Mouse (Mus musculus): ENCODE results near the gene Prpsap1. TPM values are rescaled to one million over a fixed set of nuclear protein-coding genes. Genes with fewer than 3 reads are reported as not detected.
A peak's percentile ranks its signal among the peaks of the same experiment; 100 is the strongest.
"Not testable (repeated sequence)": the region's sequence is repeated elsewhere in the genome, so short reads cannot be mapped to it uniquely, and the experiment has no call there.

Prpsap1 gene
- polyA plus RNA-seq, 1 experiment from 2014 or later = 45.1 TPM

DNA sequence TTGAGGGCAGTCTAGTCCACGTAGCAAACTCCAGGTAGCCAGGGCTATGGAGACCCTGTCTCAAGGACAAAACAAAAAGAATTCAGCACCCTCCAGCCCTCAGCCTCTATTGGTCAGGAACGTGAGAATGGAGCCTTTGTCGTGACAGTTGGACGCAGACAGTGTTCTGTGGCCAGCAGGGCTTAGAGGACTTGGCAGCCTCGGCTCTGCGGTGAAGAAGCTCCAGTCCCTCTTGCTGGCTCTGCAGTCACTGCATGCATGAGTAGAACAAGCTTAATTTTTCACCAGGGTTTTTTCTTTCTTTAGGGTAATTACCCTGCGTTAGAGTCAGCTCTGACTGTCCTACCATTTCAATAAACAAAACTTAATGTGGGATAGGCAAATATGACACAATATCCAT is 12.2 kb downstream of the Prpsap1 start:
- H3K9ac ChIP-seq = no peak overlapping the region
- ATAC-seq (ENCODE audit: insufficient read depth) = no peak
- no peak overlapping the region for H3K27ac ChIP-seq (replicated peaks)
- H3K36me3 ChIP-seq (replicated peaks) = peaks cover 88% of the 10 kb centered on the region
- H3K4me2 ChIP-seq = no peak overlapping the region
- no peaks in the 10 kb centered on the region for H3K27me3 ChIP-seq
- 77% methylated on average over 7 of the region's 7 CpGs for WGBS (ENCODE audit: insufficient replicate concordance)
- no peak overlapping the region for H3K4me3 ChIP-seq (replicated peaks)
- H3K4me1 ChIP-seq (replicated peaks) = peaks cover 11% of the 10 kb centered on the region
- H3K9me3 ChIP-seq (replicated peaks) = no peaks in the 10 kb centered on the region

DNA sequence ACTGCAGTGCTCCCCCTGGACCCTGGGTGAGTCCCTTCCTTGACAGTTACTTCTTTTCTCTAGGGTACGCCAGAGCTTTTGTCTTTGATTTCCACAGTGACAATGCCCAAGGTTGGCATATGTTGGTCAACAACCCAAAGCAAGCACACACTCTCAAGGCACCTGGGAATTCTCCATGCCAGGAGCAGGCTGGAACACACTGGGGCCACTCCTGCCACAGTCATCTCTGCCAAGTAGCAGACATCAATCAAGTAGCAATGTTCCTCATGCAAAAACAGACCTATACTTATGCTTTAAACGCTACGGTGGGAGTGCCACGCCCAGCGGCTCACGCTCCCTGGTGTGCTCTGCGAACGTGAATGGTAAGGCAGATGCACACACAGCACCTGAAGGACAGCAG is 13.0 kb downstream of the Prpsap1 start:
- 81% methylated on average over 8 of the region's 8 CpGs for WGBS (ENCODE audit: insufficient replicate concordance)
- Histone ChIP-seq H3K9ac (no peak overlapping the region), H3K4me2 (no peak overlapping the region), H3K27me3 (no peaks in the 10 kb centered on the region), H3K27ac (replicated peaks) (no peak overlapping the region), H3K36me3 (replicated peaks) (peaks cover 88% of the 10 kb centered on the region), H3K4me1 (replicated peaks) (peaks cover 11% of the 10 kb centered on the region), H3K4me3 (replicated peaks) (no peak overlapping the region), H3K9me3 (replicated peaks) (no peaks in the 10 kb centered on the region)
- no peak for ATAC-seq (ENCODE audit: insufficient read depth)

DNA sequence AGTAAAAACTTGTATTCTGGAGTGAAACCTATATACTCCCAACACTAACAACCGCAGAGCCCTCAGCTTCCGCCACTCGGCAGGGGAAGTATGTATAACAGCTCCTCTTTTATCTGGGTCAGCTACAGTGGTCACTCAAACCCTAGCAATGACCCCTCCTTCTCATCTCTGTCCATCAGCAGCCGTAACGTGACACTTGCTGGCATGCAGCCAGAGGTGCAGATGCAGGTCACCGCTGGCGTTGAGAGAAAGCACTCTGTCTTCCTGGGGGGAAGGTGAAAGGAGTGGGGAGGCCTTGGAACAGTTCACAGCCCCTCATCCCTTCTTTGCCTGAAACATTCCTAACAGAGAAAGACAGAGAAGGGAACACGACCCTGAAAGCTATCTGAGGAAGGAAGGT is 14.2 kb downstream of the Prpsap1 start:
- Histone ChIP-seq H3K4me3 (replicated peaks) (no peak overlapping the region), H3K27ac (replicated peaks) (no peak overlapping the region), H3K27me3 (no peaks in the 10 kb centered on the region), H3K4me2 (no peak overlapping the region), H3K36me3 (replicated peaks) (peaks cover 88% of the 10 kb centered on the region), H3K9me3 (replicated peaks) (no peaks in the 10 kb centered on the region), H3K4me1 (replicated peaks) (peaks cover 8% of the 10 kb centered on the region; the same call in 1 of the 2 replicates), H3K9ac (no peak overlapping the region)
- 69% methylated on average over 8 of the region's 8 CpGs for WGBS (ENCODE audit: insufficient replicate concordance)
- no peak for ATAC-seq (ENCODE audit: insufficient read depth)

DNA sequence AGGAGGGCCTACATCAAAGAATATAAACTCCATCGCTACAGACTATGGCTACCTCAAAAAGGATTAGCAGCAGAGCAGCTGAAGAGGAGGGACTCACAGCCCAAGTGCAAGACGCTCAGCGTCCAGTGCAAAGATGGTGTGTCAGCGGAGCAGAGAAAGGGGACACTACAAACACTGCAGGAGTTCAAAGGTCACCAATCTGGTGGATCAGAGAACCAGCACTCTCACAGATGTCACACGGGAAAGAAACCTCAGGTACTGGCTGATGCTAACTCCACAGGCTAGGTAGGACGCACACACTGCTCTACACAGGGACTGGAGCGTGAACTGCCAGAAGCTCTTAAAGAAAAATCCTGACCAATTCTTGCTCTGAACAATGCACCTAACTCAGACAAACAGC is 15.0 kb downstream of the Prpsap1 start:
- H3K9me3 ChIP-seq (replicated peaks) = no peaks in the 10 kb centered on the region
- WGBS (ENCODE audit: insufficient replicate concordance) = 80% methylated on average over 7 of the region's 7 CpGs
- peaks cover 85% of the 10 kb centered on the region for H3K36me3 ChIP-seq (replicated peaks)

DNA sequence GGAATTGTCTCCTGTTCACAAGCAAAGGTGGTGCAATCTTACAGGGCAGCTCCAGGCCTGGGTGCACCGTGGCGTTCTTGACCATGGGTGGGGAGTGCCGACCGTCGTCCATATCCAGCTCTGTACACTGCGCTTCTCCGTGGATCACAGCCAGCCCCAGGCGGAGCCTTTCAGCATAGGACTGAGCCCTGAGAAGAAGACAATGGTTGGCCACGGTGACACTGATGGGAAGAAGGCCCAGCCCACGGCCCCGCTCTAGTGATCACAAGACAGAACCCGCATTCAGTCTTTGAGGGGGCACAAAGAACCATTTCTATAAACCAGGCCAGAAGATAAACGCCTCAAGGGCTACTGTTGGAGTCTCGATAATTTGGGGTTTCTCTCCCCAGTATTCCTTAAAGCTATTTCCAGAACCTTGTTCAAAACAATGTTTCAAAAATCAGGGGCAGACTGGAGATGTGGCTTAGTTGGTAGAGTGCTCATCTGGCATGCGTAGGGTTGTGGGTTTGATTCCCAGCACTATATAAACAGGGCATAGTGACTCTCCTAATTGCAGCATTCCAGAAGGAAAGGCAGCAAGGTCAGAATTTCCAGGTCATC is 16.7 kb downstream of the Prpsap1 start:
- no peaks in the 10 kb centered on the region for H3K27me3 ChIP-seq
- H3K4me2 ChIP-seq = no peak overlapping the region
- peaks cover 8% of the 10 kb centered on the region; the same call in 1 of the 2 replicates for H3K4me1 ChIP-seq (replicated peaks)
- H3K4me3 ChIP-seq (replicated peaks) = no peak overlapping the region
- no peak overlapping the region for H3K9ac ChIP-seq
- 84% methylated on average over 15 of the region's 15 CpGs for WGBS (ENCODE audit: insufficient replicate concordance)
- no peaks in the 10 kb centered on the region for H3K9me3 ChIP-seq (replicated peaks)
- no peak overlapping the region for H3K27ac ChIP-seq (replicated peaks)
- no peak for ATAC-seq (ENCODE audit: insufficient read depth)
- peaks cover 89% of the 10 kb centered on the region for H3K36me3 ChIP-seq (replicated peaks)

More for the DNA sequence above, 15.0 kb downstream of the Prpsap1 start:
- no peak overlapping the region for H3K9ac ChIP-seq
- no peak for ATAC-seq (ENCODE audit: insufficient read depth)
- peaks cover 8% of the 10 kb centered on the region; the same call in 1 of the 2 replicates for H3K4me1 ChIP-seq (replicated peaks)
- no peak overlapping the region for H3K4me3 ChIP-seq (replicated peaks)
- no peak overlapping the region for H3K27ac ChIP-seq (replicated peaks)
- H3K27me3 ChIP-seq = no peaks in the 10 kb centered on the region
- H3K4me2 ChIP-seq = no peak overlapping the region

DNA sequence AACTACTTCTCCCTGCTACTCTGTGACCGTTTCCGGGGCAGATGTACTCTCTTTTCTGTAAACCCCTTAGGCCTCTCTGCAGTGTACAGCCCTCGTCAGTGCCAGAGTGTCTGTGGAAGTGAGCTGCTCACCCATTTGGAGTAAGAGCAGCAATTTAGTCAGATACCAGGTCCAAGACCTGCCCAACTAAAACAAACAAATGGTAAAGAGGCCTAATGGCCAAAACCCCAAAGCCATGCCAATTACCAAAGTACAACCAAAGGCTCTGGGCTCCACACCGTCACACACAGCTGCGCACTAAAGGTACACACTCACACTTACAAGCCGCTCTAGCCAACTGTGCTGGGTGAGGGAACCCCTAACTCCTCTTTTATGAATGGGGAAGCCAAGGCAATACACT is 17.3 kb downstream of the Prpsap1 start:
- Histone ChIP-seq H3K36me3 (replicated peaks) (peaks cover 89% of the 10 kb centered on the region), H3K4me1 (replicated peaks) (peaks cover 8% of the 10 kb centered on the region; the same call in 1 of the 2 replicates), H3K27me3 (no peaks in the 10 kb centered on the region), H3K4me3 (replicated peaks) (no peak overlapping the region), H3K9ac (no peak overlapping the region), H3K27ac (replicated peaks) (no peak overlapping the region), H3K9me3 (replicated peaks) (no peaks in the 10 kb centered on the region), H3K4me2 (no peak overlapping the region)
- no peak for ATAC-seq (ENCODE audit: insufficient read depth)
- WGBS (ENCODE audit: insufficient replicate concordance) = 82% methylated on average over 6 of the region's 6 CpGs

DNA sequence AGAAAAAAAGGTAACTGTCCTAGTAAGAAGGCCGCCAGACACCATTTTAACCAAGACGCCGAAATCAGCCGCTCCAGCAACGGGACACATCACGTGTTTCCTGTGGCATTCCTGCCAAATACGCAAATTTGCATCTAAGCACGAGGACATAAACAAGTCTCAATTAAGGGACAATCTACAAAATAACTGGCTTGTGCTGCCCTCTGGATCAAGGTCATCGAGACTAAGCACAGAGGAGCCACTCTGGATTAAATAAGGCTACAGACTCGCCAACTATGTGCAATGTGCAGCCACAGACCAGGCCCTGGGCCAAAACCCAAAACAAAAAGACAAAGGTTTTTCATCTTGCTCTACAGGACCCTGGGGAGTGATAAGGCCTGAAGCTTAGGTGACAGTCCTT is 18.0 kb downstream of the Prpsap1 start:
- 84% methylated on average over 10 of the region's 10 CpGs for WGBS (ENCODE audit: insufficient replicate concordance)
- H3K4me3 ChIP-seq (replicated peaks) = no peak overlapping the region
- H3K27me3 ChIP-seq = no peaks in the 10 kb centered on the region
- no peak overlapping the region for H3K27ac ChIP-seq (replicated peaks)
- peaks cover 8% of the 10 kb centered on the region; the same call in 1 of the 2 replicates for H3K4me1 ChIP-seq (replicated peaks)
- no peak for ATAC-seq (ENCODE audit: insufficient read depth)
- peaks cover 89% of the 10 kb centered on the region for H3K36me3 ChIP-seq (replicated peaks)
- no peaks in the 10 kb centered on the region for H3K9me3 ChIP-seq (replicated peaks)
- H3K4me2 ChIP-seq = no peak overlapping the region
- no peak overlapping the region for H3K9ac ChIP-seq

DNA sequence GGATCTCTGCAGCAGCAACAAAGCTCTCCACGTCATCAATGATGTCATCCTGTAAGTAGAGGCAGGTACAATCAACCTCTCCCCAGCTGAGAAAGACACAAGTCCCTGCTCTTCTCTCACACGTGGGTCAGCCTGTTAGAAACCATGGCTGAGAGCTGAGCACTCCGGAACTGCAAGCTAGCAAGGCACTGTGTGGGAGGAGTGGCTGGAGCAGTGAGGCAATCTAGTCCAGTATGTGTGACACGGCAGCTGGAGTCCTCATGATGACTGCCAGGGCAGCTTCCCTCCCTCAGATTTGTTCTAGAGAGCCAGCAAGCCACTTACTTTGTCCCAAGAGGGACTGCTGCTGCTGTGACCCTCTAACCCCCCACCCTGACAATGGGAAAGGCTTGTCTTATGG is 21.7 kb downstream of the Prpsap1 start:
- Histone ChIP-seq H3K4me1 (replicated peaks) (0 out of 2 replicates have a peak, but pooled peaks cover 10% of the 10 kb centered on the region), H3K27me3 (no peaks in the 10 kb centered on the region), H3K4me2 (no peak overlapping the region), H3K9ac (no peak overlapping the region), H3K27ac (replicated peaks) (no peak overlapping the region), H3K4me3 (replicated peaks) (no peak overlapping the region), H3K36me3 (replicated peaks) (peaks cover 61% of the 10 kb centered on the region), H3K9me3 (replicated peaks) (no peaks in the 10 kb centered on the region)
- 72% methylated on average over 4 of the region's 4 CpGs for WGBS (ENCODE audit: insufficient replicate concordance)
- ATAC-seq (ENCODE audit: insufficient read depth) = no peak

DNA sequence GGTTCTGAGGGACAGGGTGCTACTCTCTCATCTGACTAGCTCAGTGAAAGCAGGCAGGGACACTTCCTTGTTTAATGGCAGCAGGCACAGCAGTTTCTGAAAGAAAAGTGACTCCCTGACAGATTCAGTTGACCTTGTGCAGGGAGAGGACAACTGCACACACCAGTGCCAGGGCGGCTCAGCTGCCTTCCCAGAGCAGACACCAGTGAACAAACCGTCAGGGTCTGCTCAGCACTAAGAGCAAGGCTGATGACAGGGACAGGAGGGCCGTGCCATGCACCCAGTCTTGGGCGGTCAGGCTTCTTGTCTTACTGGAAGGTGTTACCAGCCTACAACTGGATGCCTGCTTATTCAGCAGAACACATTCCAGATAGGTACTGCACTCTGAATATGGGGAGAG is 23.1 kb downstream of the Prpsap1 start:
- no peak overlapping the region for H3K9ac ChIP-seq
- no peak for ATAC-seq (ENCODE audit: insufficient read depth)
- no peak overlapping the region for H3K4me2 ChIP-seq
- 0 out of 2 replicates have a peak, but pooled peaks cover 10% of the 10 kb centered on the region for H3K4me1 ChIP-seq (replicated peaks)
- H3K4me3 ChIP-seq (replicated peaks) = no peak overlapping the region
- peaks cover 5% of the 10 kb centered on the region; the same call in 1 of the 2 replicates for H3K27me3 ChIP-seq
- H3K27ac ChIP-seq (replicated peaks) = no peak overlapping the region
- H3K9me3 ChIP-seq (replicated peaks) = no peaks in the 10 kb centered on the region
- 80% methylated on average over 4 of the region's 4 CpGs for WGBS (ENCODE audit: insufficient replicate concordance)
- peaks cover 47% of the 10 kb centered on the region for H3K36me3 ChIP-seq (replicated peaks)

DNA sequence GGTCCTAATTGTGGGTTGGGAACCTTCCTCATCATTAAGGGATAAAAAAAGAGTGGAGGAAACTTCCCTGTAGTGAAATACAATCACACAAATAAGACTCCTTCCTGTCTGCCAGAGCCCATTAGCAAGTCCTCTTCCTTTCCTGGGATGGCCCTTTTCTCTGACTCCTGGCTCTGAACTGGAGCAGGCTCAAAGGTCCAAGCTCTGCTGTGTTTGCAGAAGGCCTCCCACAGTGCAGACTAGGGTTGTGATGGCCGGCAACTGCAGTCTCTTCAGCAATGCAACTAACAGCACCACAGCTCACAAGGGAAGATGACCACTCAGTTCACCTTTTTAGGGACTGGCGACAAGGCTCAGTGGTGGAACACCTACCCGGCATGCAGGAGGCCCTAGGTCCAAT is 23.8 kb downstream of the Prpsap1 start:
- Histone ChIP-seq H3K9me3 (replicated peaks) (no peaks in the 10 kb centered on the region), H3K4me2 (no peak overlapping the region), H3K9ac (no peak overlapping the region), H3K4me3 (replicated peaks) (no peak overlapping the region), H3K27ac (replicated peaks) (0 out of 2 replicates have a peak overlapping the region, but pooled peaks have one; percentile 10), H3K36me3 (replicated peaks) (peaks cover 41% of the 10 kb centered on the region), H3K4me1 (replicated peaks) (0 out of 2 replicates have a peak, but pooled peaks cover 10% of the 10 kb centered on the region), H3K27me3 (peaks cover 6% of the 10 kb centered on the region; the same call in 1 of the 2 replicates)
- WGBS (ENCODE audit: insufficient replicate concordance) = 73% methylated on average over 3 of the region's 3 CpGs
- no peak for ATAC-seq (ENCODE audit: insufficient read depth)

DNA sequence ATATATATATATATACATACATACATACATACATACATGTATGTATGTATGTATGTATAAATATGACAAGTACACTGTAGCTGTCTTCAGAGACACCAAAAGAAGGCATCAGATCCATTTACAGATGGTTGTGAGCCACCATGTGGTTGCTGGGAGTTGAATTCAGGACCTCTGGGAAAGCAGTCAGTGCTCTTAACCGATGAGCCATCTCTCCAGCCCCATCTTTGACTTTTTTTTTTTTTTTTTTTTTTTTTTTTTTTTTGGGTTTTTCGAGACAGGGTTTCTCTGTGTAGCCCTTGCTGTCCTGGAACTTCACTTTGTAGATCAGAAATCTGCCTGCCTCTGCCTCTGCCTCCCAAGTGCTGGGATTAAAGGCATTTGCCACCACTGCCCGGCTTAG is 25.7 kb downstream of the Prpsap1 start:
- 55% methylated on average over 3 of the region's 3 CpGs for WGBS (ENCODE audit: insufficient replicate concordance)
- ATAC-seq (ENCODE audit: insufficient read depth); H3K27me3 ChIP-seq; H3K4me3 ChIP-seq (replicated peaks); H3K27ac ChIP-seq (replicated peaks); H3K9ac ChIP-seq; H3K9me3 ChIP-seq (replicated peaks); H3K4me2 ChIP-seq: not testable (repeated sequence)
- peaks cover 28% of the 10 kb centered on the region for H3K36me3 ChIP-seq (replicated peaks)
- H3K4me1 ChIP-seq (replicated peaks) = peaks cover 14% of the 10 kb centered on the region; the same call in 1 of the 2 replicates

DNA sequence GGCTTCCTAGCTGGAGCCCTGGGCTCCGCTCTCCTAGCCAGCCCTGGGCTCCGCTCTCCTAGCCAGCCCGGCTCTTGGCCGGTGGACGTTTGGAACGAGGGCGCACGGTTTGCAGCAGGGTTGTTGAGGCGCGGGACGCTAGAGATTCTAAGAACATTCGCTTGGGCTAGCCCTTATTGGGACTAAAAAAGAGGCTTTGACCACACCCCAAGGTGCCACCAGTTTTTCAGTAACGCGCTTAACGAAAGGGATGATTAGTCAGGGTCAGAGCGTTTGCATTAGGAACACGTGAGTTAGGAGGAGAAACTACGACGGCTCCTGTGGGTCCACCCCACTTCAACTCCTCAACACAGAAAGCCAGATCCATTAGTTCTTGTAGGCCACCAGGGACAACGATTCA is 27.9 kb downstream of the Prpsap1 start, which contains the start of gene Qrich2:
Qrich2 (minus strand) TSS at position 101 of the 400 bp plus-strand sequence.
- H3K4me1 ChIP-seq (replicated peaks) = peaks cover 14% of the 10 kb centered on the region; the same call in 1 of the 2 replicates
- 55% methylated on average over 20 of the region's 20 CpGs for WGBS (ENCODE audit: insufficient replicate concordance)

More for the DNA sequence above, 27.9 kb downstream of the Prpsap1 start, which contains the start of gene Qrich2:
- Histone ChIP-seq H3K27me3 (peaks cover 6% of the 10 kb centered on the region; the same call in 1 of the 2 replicates), H3K9me3 (replicated peaks) (no peaks in the 10 kb centered on the region), H3K36me3 (replicated peaks) (peaks cover 6% of the 10 kb centered on the region), H3K4me3 (replicated peaks) (no peak within 1 kb of the TSS), H3K4me2 (no peak within 1 kb of the TSS), H3K27ac (replicated peaks) (no peak within 1 kb of the TSS), H3K9ac (no peak within 1 kb of the TSS)
- no peak for ATAC-seq (ENCODE audit: insufficient read depth)

Data from liver, embryonic 15.5 days (tissue).